Mouse (Mus musculus): ENCODE measurements around the gene 4933407L21Rik. TPM values are rescaled to one million over a fixed set of nuclear protein-coding genes. Genes with fewer than 3 reads are reported as not detected.

The 4933407L21Rik gene
- polyA plus RNA-seq, 1 experiment = 2.2 TPM

GRCm38 (mm10) chr1:85922865-85923211 is 5.4 kb upstream of the 4933407L21Rik start:
- Histone ChIP-seq H3K36me3 (ENCODE audit: control insufficient read depth, insufficient read depth, low read length) (no peaks in the 10 kb centered on the region), H3K27ac (ENCODE audit: control insufficient read depth, insufficient read depth, low read length) (no peak overlapping the region), H3K4me3 (ENCODE audit: control insufficient read depth, insufficient read depth, low read length) (no peak overlapping the region), H3K27me3 (ENCODE audit: control insufficient read depth, insufficient read depth, low read length) (no peaks in the 10 kb centered on the region), H3K4me1 (replicated peaks; ENCODE audit: control insufficient read depth, insufficient read depth, low read length) (peaks cover 3% of the 10 kb centered on the region; the same call in 1 of the 2 replicates)
- WGBS = 98% methylated on average over 5 of the region's 5 CpGs
- no peak for DNase-seq
- no peak for TF ChIP-seq POLR2A (IDR thresholded peaks at IDR 0.05; ENCODE audit: control insufficient read depth, extremely low read depth, insufficient read depth, low read length, poor library complexity)
- TF ChIP-seq CTCF (IDR thresholded peaks at IDR 0.05; ENCODE audit: borderline replicate concordance, control insufficient read depth, extremely low read depth, insufficient read depth, low read length, poor library complexity) = no peak

- no peaks in the 10 kb centered on the region for H3K27me3 ChIP-seq (ENCODE audit: control insufficient read depth, insufficient read depth, low read length)
- peaks cover 18% of the 10 kb centered on the region for H3K4me1 ChIP-seq (replicated peaks; ENCODE audit: control insufficient read depth, insufficient read depth, low read length)
- no peak for DNase-seq
- WGBS = 91% methylated on average over 5 of the region's 5 CpGs
- no peak overlapping the region for H3K4me3 ChIP-seq (ENCODE audit: control insufficient read depth, insufficient read depth, low read length)
- no peaks in the 10 kb centered on the region for H3K36me3 ChIP-seq (ENCODE audit: control insufficient read depth, insufficient read depth, low read length)
- TF ChIP-seq POLR2A (IDR thresholded peaks at IDR 0.05; ENCODE audit: control insufficient read depth, extremely low read depth, insufficient read depth, low read length, poor library complexity) = no peak
- no peak for TF ChIP-seq CTCF (IDR thresholded peaks at IDR 0.05; ENCODE audit: borderline replicate concordance, control insufficient read depth, extremely low read depth, insufficient read depth, low read length, poor library complexity)
- no peak overlapping the region for H3K27ac ChIP-seq (ENCODE audit: control insufficient read depth, insufficient read depth, low read length)
These were observed 3.1 kb upstream of the 4933407L21Rik start for GRCm38 (mm10) chr1:85925183-85925582.

DNA sequence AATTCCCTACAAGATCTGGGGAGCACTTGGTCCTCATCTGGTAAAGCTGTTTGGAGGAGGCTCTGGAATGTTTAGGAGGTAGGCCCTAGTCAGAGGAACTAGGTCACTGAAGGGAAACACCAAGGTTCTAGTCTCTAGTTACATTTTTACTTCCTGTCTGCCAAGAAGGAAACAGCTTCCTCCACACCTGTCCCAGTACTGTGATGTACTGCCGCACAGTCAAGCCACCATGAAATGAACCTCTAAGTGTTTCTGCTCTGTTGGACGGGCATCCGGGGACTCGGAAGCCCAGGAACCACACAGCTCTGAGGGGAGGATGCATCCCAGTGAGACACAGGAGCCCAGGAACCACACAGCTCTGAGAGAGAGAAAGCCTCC is 394 bp downstream of the 4933407L21Rik start:
- Histone ChIP-seq H3K27ac (ENCODE audit: control insufficient read depth, insufficient read depth, low read length) (peak overlapping the region; percentile 80), H3K27me3 (ENCODE audit: control insufficient read depth, insufficient read depth, low read length) (no peaks in the 10 kb centered on the region), H3K36me3 (ENCODE audit: control insufficient read depth, insufficient read depth, low read length) (no peaks in the 10 kb centered on the region), H3K4me3 (ENCODE audit: control insufficient read depth, insufficient read depth, low read length) (0 out of 2 replicates have a peak overlapping the region, but pooled peaks have one; percentile 8), H3K4me1 (replicated peaks; ENCODE audit: control insufficient read depth, insufficient read depth, low read length) (peaks cover 20% of the 10 kb centered on the region)
- WGBS = 34% methylated on average over 4 of the region's 4 CpGs
- peak; percentile 19 for DNase-seq
- no peak for TF ChIP-seq POLR2A (IDR thresholded peaks at IDR 0.05; ENCODE audit: control insufficient read depth, extremely low read depth, insufficient read depth, low read length, poor library complexity)
- no peak for TF ChIP-seq CTCF (IDR thresholded peaks at IDR 0.05; ENCODE audit: borderline replicate concordance, control insufficient read depth, extremely low read depth, insufficient read depth, low read length, poor library complexity)

DNA sequence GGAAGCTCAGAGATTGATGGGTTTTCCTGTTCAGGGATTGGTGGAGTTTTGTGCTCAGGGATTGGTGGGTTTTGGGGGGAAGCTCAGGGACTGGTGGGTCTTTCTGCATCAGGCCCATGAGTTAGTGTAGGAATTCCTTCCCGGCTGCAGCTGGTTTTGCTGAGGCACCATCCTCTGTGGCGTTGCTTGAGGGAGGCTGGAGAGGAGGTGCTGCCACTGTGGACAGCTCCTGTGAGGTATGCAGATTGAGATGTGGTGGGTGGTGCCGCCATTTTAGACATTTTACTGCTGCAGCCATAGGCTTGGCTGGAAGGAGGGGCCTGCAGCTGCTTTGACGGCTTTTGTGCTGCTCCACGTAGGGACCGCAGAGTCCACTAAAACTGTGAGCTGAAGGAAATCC is 1.1 kb downstream of the 4933407L21Rik start:
- no peak for DNase-seq
- Histone ChIP-seq H3K4me3 (ENCODE audit: control insufficient read depth, insufficient read depth, low read length) (no peak overlapping the region), H3K36me3 (ENCODE audit: control insufficient read depth, insufficient read depth, low read length) (no peaks in the 10 kb centered on the region), H3K27ac (ENCODE audit: control insufficient read depth, insufficient read depth, low read length) (peak overlapping the region; percentile 80; the same call in 1 of the 2 replicates), H3K27me3 (ENCODE audit: control insufficient read depth, insufficient read depth, low read length) (no peaks in the 10 kb centered on the region), H3K4me1 (replicated peaks; ENCODE audit: control insufficient read depth, insufficient read depth, low read length) (peaks cover 20% of the 10 kb centered on the region)
- TF ChIP-seq CTCF (IDR thresholded peaks at IDR 0.05; ENCODE audit: borderline replicate concordance, control insufficient read depth, extremely low read depth, insufficient read depth, low read length, poor library complexity) = no peak
- no peak for TF ChIP-seq POLR2A (IDR thresholded peaks at IDR 0.05; ENCODE audit: control insufficient read depth, extremely low read depth, insufficient read depth, low read length, poor library complexity)
- 98% methylated on average over 6 of the region's 6 CpGs for WGBS

DNA sequence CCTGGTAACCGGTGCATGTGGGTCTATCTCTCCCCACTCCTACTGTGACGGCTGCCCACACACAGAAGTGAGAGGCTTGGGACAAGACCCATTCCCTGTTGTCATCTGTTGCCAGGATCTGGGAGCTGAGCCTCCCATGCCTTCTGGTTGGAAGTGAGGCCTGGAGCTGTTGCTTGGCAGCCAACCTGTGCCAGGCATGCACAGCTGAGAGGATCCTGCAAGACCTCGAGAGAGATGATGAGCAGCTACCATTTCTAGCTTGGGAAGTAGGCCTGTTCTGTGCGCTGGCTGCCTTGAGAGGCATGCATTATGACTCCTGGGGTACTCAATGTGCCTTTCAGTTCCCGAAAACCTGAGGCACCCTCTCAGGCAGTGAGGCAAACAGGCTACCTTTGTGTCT is 2.9 kb downstream of the 4933407L21Rik start:
- no peaks in the 10 kb centered on the region for H3K36me3 ChIP-seq (ENCODE audit: control insufficient read depth, insufficient read depth, low read length)
- DNase-seq = no peak
- H3K4me1 ChIP-seq (replicated peaks; ENCODE audit: control insufficient read depth, insufficient read depth, low read length) = peaks cover 20% of the 10 kb centered on the region

DNA sequence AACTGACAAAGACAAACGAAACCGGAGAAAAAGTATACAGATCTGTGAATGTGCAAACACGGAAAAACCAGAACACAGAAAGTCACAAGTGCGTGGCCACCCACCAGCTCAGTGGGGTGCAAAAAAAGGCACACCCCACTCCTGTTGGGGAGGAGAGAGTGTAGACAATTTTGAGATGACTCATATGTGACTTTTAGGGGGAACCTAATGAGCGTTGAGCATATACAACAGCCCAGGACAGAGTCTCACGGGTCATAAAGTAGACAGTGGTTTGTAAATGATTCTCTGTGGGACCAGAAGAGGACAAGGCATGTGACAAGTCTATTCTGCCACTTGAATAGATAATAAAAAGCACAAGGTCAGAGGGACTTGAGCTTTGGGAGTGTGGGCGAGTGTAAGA is 4.9 kb downstream of the 4933407L21Rik start:
- no peak for DNase-seq
- peaks cover 24% of the 10 kb centered on the region for H3K4me1 ChIP-seq (replicated peaks; ENCODE audit: control insufficient read depth, insufficient read depth, low read length)
- H3K36me3 ChIP-seq (ENCODE audit: control insufficient read depth, insufficient read depth, low read length) = no peaks in the 10 kb centered on the region
- no peak overlapping the region for H3K27ac ChIP-seq (ENCODE audit: control insufficient read depth, insufficient read depth, low read length)
- no peak for TF ChIP-seq POLR2A (IDR thresholded peaks at IDR 0.05; ENCODE audit: control insufficient read depth, extremely low read depth, insufficient read depth, low read length, poor library complexity)
- no peak for TF ChIP-seq CTCF (IDR thresholded peaks at IDR 0.05; ENCODE audit: borderline replicate concordance, control insufficient read depth, extremely low read depth, insufficient read depth, low read length, poor library complexity)
- H3K27me3 ChIP-seq (ENCODE audit: control insufficient read depth, insufficient read depth, low read length) = no peaks in the 10 kb centered on the region
- no peak overlapping the region for H3K4me3 ChIP-seq (ENCODE audit: control insufficient read depth, insufficient read depth, low read length)
- WGBS = 39% methylated on average over 7 of the region's 7 CpGs

More for the DNA sequence above, 2.9 kb downstream of the 4933407L21Rik start:
- no peak for TF ChIP-seq POLR2A (IDR thresholded peaks at IDR 0.05; ENCODE audit: control insufficient read depth, extremely low read depth, insufficient read depth, low read length, poor library complexity)
- no peak for TF ChIP-seq CTCF (IDR thresholded peaks at IDR 0.05; ENCODE audit: borderline replicate concordance, control insufficient read depth, extremely low read depth, insufficient read depth, low read length, poor library complexity)
- no peak overlapping the region for H3K4me3 ChIP-seq (ENCODE audit: control insufficient read depth, insufficient read depth, low read length)
- WGBS = 94% methylated on average over 5 of the region's 5 CpGs
- H3K27me3 ChIP-seq (ENCODE audit: control insufficient read depth, insufficient read depth, low read length) = no peaks in the 10 kb centered on the region
- H3K27ac ChIP-seq (ENCODE audit: control insufficient read depth, insufficient read depth, low read length) = no peak overlapping the region
